Mouse (Mus musculus) CH12.LX (cell line): ENCODE measurements at regions not wholly inside any gene's neighbourhood (a gene's known extent, or its start where the extent isn't known, plus 50 kb on each side); places are given as distances from the start of the nearest gene placed in this dataset.

Experiments
- CTCF ChIP-seq, 2 experiments: IDR thresholded peaks in 1 of 2; conservative IDR thresholded peaks in 1 of 2; 2 replicates each; pipeline ENCODE4 v1.5.1; 2011 to 2012; ENCODE audit warnings: low read depth in 2 of 2, low read length in 2 of 2, improper control_type of control experiment in 1 of 2, inconsistent platforms in 1 of 2, mild to moderate bottlenecking in 1 of 2, moderate library complexity in 1 of 2
- E2F4 ChIP-seq: IDR thresholded peaks from 2 replicates; pipeline ENCODE4 v1.6.1; 2011; ENCODE audit warnings: low read depth, low read length, improper control_type of control experiment; ENCODE audit not compliant: insufficient replicate concordance
- KAT2A ChIP-seq: IDR thresholded peaks from 2 replicates; pipeline ENCODE4 v1.6.1; 2012; ENCODE audit warnings: low read length, improper control_type of control experiment, inconsistent platforms; ENCODE audit not compliant: insufficient replicate concordance
- MAFK ChIP-seq: IDR thresholded peaks from 2 replicates; pipeline ENCODE4 v1.6.1; 2011; ENCODE audit warnings: low read length, improper control_type of control experiment; ENCODE audit not compliant: insufficient replicate concordance
- MYC ChIP-seq: IDR thresholded peaks from 2 replicates; pipeline ENCODE4 v1.6.1; 2011; ENCODE audit warnings: low read depth, mild to moderate bottlenecking, improper control_type of control experiment, low read length
- NELFE ChIP-seq: IDR thresholded peaks from 2 replicates; pipeline ENCODE4 v1.6.1; 2011; ENCODE audit warnings: low read depth, low read length, improper control_type of control experiment
- POLR2A ChIP-seq: IDR thresholded peaks from 2 replicates; pipeline ENCODE4 v1.6.1; 2011; ENCODE audit warnings: low read depth, mild to moderate bottlenecking, improper control_type of control experiment, low read length
- ZKSCAN1 ChIP-seq: IDR thresholded peaks from 2 replicates; pipeline ENCODE4 v1.6.1; 2012; ENCODE audit warnings: low read depth, inconsistent platforms, low read length, improper control_type of control experiment, borderline replicate concordance

GRCm38 (mm10) chr3:148603276-148603675 is 387.1 kb downstream of the Adgrl2 start:
- TF ChIP-seq CTCF (conservative IDR thresholded peaks at IDR 0.05 in 1 of 2, IDR thresholded peaks at IDR 0.05 in 1 of 2; ENCODE audit: low read depth in 2 of 2, low read length in 2 of 2) (no peak), ZKSCAN1 (no peak), E2F4 (no peak), MYC (no peak), KAT2A (no peak), POLR2A (no peak), NELFE (no peak), MAFK (no peak)
